Mouse (Mus musculus) inflammation-experienced regulatory T-cells, adult 6 months (primary cell): Measurements from ENCODE around the gene Gm20431. TPM values are rescaled to one million over a fixed set of nuclear protein-coding genes. Genes with fewer than 3 reads are reported as not detected.
"Not testable (repeated sequence)": the region's sequence is repeated elsewhere in the genome, so short reads cannot be mapped to it uniquely, and the experiment has no call there.

ENCODE experiments used
- ATAC-seq: one replicate; pipeline ENCODE4 v1.8.0; 2017
- polyA plus RNA-seq, 3 experiments: library from polyadenylated mRNA; unstranded; fragments of 100-300 nt; shearing (Covaris generic); gene quantifications; one replicate each; pipeline ENCODE4 v1.2.1; 2017

Gene Gm20431
- polyA plus RNA-seq, 3 experiments from 2014 or later, result not detected

DNA sequence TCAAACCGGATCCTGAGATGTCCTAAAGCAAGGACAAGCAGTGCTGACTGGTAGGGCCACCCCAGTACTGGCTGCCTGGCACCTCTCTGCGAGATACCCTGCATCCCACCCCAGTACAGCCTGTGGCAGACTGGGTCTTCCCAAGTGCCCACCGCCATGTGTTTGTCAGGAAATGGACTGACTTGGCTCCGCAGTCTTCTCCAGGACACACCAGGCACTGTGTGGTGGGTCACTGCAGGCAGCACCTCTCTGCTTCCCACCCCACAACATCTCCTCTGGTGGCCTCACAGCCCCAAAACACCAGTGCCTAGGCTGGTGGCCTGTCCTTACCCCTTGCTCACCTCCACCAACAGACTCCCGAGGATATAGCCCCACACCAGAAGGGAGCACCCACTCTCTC, 30.9 kb downstream of the Gm20431 start:
- ATAC-seq, result no peak

DNA sequence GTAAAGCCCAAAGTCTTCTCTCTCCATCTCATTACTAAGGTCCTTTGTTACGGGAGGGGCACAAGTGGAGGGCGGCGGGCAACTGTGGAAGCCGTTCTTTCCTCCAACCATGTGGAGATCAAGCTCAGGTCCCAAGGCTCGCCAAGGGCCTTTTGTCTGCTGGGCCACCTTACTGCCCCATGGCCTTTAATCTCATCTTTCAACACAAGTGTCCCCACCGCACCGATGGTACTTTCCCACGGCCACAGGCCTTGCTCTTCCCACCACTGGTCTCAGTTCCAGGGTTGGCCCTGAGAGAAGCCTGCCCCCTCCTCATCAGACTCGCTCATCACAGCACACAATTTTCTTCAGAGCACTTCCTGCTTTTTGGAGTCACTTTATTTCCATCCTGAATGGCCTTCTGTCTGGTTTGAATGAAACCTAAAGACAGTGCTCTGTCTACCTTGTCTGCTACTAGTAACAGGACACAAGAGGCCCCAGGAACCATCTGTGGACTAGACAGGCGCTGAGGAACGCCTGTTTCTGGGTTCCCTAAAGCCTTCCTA, 31.6 kb downstream of the Gm20431 start:
- no peak for ATAC-seq

DNA sequence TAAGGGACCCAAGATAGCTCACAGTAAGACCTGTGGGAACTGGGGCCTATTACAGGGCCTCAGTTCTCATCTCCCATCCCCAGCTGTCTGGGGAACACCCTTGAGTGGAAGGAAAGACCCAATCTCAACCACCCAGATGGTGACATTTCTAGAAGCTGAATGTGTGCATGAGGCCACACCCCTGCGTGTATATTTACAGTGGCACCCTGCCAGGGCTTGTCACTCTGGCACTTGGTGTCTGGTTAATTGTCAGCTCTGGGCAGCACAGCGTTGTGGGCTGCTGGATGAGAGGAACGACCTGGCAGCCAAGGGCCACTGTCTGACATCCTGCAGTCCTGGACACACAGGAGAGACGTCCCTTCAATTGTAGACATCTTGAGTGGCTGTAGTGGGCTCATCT, 32.4 kb downstream of the Gm20431 start:
- no peak for ATAC-seq

DNA sequence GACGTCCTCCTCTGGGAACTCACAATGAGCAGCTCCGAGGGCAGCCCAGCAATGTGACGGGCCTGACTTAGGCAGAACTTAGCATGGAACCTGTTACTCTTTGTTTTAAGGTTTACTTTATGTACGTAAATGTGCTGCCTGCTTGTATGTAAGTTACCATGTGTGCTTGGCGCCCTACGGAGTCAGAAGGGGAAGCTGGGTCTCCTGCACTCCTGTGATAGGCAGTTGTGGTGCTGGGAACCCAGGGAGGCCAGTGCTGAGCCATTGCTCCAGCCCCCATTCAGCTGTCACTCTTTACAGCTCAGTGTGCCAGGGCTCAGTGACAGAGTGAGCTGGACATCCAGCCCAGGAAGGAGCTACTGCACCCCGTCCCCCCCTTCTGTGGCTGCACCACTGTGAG, 34.3 kb downstream of the Gm20431 start:
- no peak for ATAC-seq

DNA sequence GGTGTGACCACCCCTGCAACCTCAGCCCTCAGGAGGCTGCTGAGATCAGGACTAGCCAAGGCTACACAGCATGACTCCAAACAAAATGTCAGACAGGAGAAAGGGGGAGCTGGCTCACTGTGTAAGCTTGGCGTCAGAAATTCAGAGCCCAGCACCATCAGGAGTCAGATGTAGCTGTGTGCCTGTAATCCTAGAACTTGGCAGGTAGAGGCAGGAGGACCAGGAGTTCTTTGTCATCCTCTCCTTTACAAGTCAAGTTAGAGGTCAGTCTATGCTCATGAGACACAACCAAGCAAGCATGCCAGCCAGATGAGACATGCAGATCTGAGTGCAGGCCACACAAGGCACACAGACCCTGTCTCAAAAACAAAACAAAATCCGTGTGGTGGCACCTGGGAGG, 35.6 kb downstream of the Gm20431 start:
- ATAC-seq, result no peak

DNA sequence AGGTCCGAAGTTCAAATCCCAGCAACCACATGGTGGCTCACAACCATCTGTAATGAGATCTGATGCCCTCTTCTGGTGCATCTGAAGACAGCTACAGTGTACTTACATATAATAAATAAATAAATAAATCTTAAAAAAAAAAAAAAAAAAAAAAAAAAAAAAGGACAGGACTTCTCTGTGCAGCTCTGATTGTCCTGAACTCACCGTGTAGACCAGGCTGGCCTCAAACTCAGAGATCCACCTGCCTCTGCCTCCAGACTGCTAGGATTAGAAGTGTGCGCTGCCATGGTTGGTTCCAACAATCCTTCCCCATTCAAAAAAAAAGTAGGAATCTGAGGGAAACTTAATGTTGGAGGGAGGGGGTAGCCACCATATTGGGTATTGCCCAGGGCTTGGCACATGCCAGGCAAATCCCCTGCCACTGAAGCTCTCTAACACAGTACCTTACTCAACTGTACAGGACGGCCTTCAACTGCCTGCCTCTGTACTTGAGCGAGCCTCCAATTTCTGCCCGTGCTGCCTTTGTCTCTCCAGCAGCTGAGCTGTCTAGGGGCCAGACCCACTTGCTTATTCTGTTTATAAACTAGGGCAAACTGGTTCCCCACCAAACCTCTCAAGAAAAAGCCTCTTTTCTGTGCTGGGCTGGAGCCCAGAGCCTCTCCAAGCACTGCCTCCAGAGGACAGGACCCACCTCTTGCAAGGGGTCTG, 36.8 kb downstream of the Gm20431 start:
- ATAC-seq, result no peak

DNA sequence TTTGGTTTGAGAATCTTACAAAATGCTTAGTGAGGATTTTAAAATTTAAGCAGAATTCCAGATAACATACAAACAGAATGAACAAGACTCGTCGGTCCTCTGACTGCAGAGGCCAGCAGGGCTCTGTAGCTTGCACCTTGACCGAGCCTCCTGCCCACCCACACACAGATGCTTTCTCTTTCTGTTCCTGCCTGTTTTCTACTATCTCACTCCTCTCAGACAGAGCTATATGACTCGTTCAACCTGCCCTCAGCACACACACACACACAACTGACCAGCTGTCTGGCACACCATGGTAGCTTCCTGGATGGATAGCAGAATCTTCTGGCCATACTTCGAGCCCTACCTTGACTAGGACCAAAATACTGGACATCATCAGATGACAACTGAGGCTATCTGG, 38.3 kb downstream of the Gm20431 start:
- ATAC-seq, result peak; percentile 64

DNA sequence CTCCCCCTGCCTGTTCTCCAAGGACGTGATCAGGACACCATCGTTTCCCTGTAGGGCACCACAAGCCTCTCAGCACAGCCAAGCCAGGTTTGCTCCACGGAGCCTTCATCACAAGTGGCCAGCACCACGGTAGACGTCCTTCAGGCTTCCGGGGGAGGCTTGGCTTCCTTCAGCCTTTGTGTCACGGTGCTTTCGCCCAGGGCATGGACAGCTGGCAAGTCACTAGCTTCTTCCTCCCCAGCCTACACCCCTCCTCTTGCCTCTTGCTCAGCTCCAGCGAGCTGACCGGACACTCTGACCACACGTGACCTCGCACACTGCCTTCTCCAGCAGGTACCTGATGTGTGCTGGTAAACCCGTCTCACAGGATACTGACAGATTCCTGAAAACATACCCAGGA, 38.9 kb downstream of the Gm20431 start:
- ATAC-seq, result no peak

DNA sequence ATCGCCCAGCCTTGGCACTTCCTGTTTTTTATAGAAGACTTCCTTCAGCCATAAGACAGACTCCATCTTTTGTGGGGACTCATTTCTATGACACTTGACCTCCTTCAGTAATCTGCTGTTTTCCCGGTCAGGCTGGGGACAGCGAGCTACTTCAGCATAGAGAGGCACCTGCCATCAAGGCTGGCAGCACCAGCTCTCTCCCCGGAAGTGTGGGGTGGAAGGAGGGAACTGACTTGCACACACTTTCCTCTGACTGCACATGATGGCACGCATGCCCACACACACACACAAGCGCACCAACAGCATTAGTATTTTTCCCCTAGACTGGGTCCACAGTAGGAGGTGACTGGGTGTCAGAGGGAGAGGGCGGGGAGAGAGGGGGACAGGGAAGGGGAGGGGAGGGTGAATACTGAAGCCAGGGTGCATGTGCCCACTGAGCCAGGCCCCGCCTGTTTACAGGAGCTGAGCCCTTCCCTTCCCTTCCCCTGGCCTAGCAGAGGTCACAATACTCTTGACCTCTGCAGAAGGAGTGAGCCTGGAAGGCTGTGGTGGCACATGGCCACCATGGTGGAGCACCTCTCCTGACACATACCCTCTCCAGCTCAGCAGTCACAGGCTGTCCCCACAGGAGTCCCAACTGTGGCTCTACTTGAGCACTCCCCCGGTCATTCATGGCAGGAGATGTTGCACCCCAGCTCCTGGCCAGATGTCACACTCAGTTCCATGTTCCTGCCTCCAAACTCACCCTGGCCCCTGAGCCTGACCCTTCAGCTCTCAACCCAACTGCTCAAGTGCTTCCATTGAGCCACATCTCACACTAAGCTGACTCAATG, 39.8 kb downstream of the Gm20431 start:
- peak; percentile 60 for ATAC-seq

DNA sequence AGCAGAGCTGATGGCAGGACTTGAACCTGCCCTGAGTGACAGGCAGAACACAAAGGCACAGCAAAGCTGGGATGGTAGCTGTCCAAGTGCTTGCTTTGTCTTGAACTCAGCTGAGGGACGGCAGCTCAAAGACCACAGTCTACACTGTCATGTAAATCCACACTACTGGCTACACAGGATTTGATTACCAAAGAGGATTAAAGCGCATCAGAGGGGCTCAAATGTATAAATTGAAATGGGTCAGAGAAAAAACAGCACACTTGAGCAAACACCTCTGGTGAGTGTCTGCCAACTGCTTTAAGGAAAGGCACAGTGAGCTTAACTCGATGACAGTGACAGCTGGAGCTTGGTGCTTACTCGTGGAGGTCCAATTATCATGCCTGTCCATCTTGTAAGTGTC, 43.8 kb downstream of the Gm20431 start:
- ATAC-seq, result no peak

DNA sequence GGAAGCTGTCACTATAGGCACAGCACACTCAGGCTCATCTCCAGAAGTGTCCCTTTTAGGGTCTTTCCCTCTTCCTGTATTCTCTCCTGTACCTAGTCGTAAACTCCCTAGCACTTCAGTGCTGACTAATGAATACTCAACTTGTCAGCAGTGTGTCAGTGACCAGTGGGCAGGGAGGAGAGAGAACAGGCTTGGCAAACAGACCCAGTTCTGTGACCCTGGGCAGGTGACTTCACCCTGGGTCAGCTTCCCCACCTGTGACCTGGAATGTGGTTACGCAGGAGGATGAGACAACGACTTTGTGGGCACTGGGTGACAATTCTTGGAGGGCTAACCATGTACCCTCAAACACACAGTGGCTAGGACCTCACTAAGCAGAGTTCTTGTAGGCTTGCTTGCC, 44.3 kb downstream of the Gm20431 start:
- ATAC-seq, result no peak

DNA sequence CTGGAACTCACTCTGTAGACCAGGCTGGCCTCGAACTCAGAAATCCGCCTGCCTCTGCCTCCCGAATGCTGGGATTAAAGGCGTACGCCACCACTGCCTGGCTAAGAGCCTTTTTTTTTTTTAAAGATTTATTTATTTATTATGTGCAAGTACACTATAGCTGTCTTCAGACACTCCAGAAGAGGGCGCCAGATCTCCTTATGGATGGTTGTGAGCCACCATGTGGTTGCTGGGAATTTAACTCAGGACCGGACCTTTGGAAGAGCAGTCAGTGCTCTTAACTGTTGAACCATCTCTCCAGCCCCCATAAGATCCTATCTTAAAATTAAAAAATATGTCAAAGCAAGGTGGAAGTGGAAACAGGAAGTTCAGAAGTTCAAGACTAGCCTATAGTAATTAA, 48.0 kb downstream of the Gm20431 start:
- not testable (repeated sequence) for ATAC-seq

DNA sequence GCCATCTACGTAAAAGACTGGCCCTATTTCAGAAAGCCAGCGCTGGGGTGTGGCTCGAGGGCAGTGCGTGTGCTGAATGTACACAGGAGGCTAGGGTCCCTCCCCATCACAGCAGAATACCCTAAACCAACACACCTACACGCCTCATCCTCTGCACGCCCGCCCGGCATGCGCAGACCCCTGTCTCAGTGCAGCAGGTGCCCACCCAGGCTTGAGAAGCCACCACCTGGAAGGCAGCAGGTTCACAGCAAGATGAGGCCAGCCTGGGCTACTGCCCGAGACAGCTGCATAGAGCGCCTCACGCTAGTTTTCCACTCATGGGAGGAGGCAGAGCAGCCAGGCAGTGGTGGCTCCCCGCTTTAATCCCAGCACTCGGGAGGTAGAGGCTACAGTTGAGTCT, 49.2 kb downstream of the Gm20431 start:
- no peak for ATAC-seq

DNA sequence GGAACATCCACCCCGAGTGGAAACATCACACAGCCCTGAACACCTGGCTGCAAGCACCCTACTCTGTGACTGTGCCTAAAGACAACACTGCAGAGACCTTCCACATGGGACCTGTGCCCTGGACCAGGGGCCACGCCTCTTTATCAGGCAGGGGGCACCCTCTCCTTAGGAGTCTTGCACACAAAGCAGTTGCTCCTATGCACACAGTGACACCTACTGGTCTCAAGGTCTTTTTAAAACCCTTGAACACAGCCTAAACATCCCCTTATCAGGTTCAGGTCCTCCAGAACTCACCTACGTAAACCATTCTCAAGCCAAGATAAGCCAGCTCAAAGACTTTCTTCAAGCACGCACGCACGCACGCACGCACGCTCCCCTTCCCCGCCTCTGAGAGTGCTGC, 50.0 kb downstream of the Gm20431 start:
- no peak for ATAC-seq

DNA sequence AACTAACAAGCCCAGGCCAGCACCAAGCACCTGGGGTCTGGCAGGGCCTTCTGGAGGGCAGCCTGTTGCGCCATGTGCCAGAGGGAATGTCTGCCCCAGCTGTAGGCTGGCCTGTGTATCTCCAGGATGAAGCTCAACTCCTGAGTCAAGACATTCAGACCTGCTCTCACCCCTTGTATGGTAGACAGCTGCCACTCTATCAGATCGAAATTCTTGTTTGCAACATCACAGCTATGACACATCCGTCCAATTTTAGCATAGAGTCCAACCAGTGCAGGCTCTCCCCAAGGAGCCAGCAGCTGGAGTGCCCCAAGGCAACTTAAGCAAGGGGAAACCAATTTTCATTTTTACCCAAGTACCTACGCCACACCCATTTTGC, 54.6 kb downstream of the Gm20431 start:
- ATAC-seq, result no peak

DNA sequence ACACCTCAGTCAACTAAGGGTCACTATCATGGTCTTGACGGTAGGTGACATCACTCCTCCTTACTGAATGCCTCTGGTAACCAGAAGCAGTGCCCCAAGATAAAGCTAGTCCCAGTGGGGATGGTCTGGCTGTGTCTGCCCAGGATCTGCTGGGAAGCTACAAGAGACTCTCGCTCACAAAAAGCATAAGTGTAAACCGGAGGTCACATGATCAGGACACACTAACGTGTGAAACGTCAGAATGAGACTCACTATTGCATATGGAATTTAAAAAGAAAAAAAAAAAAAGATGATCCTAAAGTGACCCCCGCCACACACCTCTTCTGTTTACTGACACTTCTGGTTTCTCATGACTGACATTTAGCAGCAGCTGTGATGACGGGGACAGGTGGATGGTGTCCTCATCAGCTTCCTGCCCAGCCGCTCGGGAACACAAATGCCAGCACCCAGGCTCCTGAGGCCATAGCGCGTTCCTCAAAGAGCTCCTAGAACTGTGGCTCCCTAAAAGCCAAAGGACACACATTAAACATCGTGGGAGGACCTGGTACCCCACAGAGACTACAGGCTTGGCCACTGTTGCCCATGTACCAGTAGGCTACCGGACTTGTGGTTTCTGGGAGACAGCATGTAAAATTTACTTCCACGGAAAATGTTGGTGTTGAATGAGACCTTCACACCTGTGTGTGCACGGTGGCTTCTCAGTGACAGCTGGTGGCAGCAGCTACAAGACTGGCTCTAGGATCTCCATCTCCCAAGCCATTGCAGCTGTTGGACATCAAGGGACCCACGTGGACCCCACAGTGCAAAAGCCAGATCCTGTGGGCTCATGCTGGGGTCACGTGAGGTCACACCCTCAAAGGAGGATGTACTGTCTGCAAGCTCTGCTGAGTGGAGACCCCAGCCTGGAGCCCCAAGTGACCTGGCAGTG, 55.2 kb downstream of the Gm20431 start:
- ATAC-seq, result no peak

DNA sequence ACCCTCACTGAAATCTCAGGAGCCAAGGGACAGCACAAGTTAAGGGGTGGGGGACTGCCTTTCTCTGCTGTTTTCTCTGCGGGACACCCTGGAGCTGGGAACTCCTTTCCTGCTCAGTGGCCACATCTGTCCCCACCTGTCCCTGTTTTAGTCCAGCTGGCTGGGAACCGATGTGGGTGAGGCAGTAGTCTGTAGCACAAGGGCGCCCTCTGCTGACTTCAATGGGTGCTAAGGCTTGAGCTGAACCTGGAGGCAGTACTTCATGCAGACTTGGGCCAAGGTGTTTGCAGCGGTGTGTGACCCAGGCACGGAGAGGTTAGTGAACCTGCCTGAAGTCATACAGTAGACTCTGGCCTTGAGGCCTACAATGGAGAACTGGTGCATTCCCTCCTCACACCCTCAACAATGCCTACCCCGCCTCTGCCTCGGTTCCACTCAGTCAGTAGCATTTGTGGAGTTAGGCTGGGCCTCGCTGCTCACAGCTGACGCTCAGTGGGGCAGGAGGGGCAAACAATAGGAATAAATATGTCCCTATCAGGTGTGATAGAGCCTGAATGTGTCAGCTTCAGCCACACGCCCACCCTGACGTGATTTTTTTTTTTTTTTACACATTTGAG, 56.0 kb downstream of the Gm20431 start:
- peak; percentile 60 for ATAC-seq

DNA sequence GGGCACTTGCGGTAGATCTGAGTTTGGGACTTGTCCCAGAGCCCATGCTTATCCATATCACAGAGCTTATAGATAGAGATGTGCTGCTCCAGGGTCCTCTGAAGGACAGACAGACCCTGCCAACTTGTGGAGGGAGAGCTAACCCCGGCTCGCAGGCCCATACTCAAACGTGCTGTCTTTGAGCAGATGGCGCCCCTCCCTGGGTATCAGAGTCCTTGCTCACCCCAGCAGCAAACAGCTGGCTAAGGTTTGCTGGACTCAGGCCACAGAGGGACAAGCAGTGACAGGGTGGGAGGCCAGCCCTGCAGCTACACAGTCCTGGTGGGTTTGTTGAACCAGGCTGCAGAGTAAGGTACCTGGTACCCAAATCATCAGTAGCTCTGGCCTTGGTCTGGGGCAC, 58.3 kb downstream of the Gm20431 start:
- ATAC-seq, result no peak

DNA sequence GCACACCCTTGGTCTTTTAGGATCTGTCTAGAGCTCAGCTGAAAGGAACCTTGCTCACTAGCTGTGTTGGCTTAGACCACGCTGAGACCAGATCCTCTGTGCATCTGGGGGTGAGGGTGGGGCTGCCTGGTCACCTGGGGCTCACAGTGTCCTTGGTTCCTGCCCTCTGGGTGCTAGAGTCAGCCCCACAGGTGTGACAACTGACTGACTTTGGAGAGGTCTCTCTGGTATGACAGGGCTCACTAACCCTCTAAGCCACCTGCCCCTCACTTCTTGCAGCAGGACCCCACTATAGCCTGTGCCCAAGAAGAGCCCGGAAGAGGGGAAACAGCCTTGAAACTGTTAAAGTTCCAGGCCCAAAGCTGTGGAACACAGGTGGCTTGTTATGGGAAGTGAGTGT, 58.9 kb downstream of the Gm20431 start:
- no peak for ATAC-seq

DNA sequence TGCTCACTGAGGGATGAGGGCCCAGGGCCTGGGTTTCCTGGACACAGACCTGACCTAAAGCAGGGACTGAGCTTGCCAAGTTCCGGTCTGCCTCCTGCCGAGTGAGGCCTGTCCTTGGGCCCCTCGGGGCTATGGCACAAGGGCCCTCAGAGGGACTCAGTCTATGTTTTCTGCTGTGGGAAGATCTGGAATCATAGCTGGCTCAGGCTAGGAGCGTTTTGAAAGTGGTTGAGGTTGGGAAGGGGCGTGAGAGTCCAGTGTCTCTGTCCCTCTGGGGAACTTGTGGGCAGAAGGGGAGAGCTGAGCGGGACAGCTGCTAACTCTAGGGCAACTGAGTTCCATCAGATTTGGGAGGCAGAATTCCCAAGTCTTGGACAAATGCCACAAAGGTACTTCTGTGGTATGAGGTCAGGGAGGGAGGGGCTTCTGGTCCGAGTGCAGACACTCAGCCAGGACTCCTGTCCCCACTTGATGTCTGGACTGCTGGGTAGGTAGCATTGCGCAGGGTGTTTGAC, 60.8 kb downstream of the Gm20431 start:
- ATAC-seq, result no peak

DNA sequence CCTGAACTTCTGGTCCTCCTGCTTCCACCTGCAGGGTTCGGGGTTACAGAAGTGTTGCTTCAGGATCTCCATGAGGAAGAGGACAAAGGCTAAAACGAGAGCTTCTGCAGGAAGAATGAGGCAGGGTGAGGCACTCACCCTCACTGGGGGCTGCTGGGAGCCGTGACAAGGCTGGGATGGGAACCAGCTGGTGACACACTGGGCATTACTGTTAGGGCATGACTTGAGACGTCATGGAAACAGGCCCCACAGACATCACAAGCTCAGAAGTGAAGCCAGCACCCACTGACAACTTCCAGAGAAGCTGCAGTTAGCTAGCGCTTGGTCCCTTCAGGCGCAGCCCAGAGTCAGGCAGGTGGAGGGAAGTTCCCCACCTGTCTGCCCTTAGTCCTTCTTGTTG, 61.4 kb downstream of the Gm20431 start:
- no peak for ATAC-seq

DNA sequence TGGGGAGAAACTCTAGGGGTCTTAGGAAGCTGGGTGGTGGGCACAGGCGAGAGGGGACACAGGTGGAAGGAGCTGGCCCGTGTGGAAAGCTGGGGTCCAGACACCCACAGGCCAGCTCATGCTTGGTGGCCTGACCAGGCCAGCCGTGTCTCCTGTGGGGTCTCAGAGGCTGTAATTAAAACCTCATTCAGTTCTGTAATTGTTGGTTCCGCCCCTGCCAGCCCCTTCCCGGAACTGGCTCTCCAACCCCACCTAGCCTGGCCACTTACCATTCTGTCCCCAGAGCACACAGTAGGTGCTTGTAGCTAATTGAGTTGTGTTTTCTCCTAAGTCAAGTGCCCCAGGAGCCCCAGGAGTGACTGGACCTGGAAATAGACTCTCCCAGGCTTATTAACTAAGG, 62.1 kb downstream of the Gm20431 start:
- no peak for ATAC-seq
